Mouse (Mus musculus): Measurements from ENCODE around the gene Chp1. TPM values are rescaled to one million over a fixed set of nuclear protein-coding genes. Genes with fewer than 3 reads are reported as not detected.
A peak's percentile ranks its signal among the peaks of the same experiment; 100 is the strongest.
"Not testable (repeated sequence)": the region's sequence is repeated elsewhere in the genome, so short reads cannot be mapped to it uniquely, and the experiment has no call there.

Gene Chp1
- polyA plus RNA-seq, 1 experiment, result 67.9 TPM

DNA sequence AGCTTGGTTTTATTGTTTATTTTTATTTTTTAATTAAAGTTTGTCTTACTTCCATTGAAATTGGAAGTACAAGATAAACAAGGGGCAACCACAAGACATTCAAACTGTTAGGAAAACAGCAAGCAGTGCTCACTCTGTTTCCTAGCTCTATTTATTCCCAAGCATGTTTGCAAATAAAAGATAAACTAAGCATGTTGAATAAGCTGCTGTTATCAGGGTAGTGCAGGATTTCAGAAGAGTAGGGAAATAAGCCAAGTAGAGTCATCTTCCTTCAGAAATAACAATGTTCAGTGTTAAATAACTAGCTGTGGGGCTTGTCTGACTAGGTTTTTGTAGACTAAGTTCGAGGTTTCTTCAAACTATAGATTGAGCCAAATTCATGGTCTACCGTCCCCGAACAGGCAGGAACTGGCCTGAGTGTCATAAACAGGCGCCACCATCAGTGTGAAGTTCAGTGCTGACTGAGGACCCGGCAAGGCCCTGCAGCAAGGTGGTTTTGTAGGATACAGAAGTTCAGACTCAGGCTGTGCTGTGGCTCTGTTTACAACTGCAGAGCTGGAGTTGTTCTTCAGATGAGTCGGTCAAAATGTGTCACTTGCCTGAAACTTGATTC, 58.0 kb downstream of the Chp1 start:
- no peaks in the 10 kb centered on the region for H3K27me3 ChIP-seq (ENCODE audit: control insufficient read depth, insufficient read depth, insufficient read length)
- H3ac ChIP-seq (ENCODE audit: control insufficient read depth, insufficient read length), result no peak overlapping the region
- H3K79me2 ChIP-seq (ENCODE audit: control insufficient read depth, insufficient read depth), result peaks cover 7% of the 10 kb centered on the region
- no peak overlapping the region for H3K4me2 ChIP-seq (ENCODE audit: low read depth)
- no peak for TF ChIP-seq E2F4 (IDR thresholded peaks at IDR 0.05; ENCODE audit: insufficient read depth)
- TF ChIP-seq MYOG (IDR thresholded peaks at IDR 0.05; ENCODE audit: control insufficient read depth in 1 of 3, insufficient read depth in 1 of 3, insufficient read length in 2 of 3, low read depth in 2 of 3), result no peak
- TF ChIP-seq TCF3 (IDR thresholded peaks at IDR 0.05; ENCODE audit: insufficient read length, low read depth), result no peak
- no peak for TF ChIP-seq TCF12 (IDR thresholded peaks at IDR 0.05; ENCODE audit: insufficient read depth, poor library complexity, severe bottlenecking)
- no peak for TF ChIP-seq SRF (IDR thresholded peaks at IDR 0.05; ENCODE audit: control insufficient read depth, insufficient read length, low read depth)
- TF ChIP-seq MYOD1 (IDR thresholded peaks at IDR 0.05; ENCODE audit: control insufficient read depth in 1 of 3, insufficient read length in 2 of 3, low read depth in 2 of 3), result no peak
- no peak for TF ChIP-seq USF1 (IDR thresholded peaks at IDR 0.05; ENCODE audit: low read depth)
- TF ChIP-seq MAX (IDR thresholded peaks at IDR 0.05; ENCODE audit: low read depth), result no peak
- no peak for TF ChIP-seq POLR2A (IDR thresholded peaks at IDR 0.05; ENCODE audit: insufficient read length, low read depth)
- H3K36me3 ChIP-seq (ENCODE audit: control insufficient read depth, insufficient read depth), result peaks cover 42% of the 10 kb centered on the region
- H3K4me3 ChIP-seq, result no peak overlapping the region

DNA sequence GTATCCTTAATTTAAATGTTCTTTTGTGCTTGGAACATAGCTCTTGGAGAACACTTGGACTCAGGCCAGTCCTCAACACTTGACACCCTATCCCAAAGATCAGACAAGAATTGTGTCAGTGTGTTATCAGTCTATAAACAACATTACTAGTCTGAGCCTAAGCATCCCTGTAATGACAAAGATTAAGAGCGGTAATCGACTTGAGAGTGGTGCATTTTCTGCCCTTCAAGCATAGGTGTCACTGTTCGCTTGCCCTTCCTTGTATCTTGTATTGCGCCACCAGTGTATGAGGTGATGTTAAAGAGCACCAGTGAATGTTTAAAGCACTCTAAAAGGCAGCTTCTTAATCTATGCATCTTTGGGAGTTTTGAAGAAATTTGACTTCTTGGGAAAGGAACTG, 59.5 kb downstream of the Chp1 start:
- TF ChIP-seq REST (IDR thresholded peaks at IDR 0.05; ENCODE audit: insufficient read depth, insufficient read length) (no peak), POLR2AphosphoS2 (IDR thresholded peaks at IDR 0.05; ENCODE audit: insufficient read length, low read depth) (no peak), MAX (IDR thresholded peaks at IDR 0.05; ENCODE audit: low read depth) (no peak), USF1 (IDR thresholded peaks at IDR 0.05; ENCODE audit: low read depth) (no peak), E2F4 (IDR thresholded peaks at IDR 0.05; ENCODE audit: insufficient read depth) (no peak)
- Histone ChIP-seq H3ac (ENCODE audit: control insufficient read depth, insufficient read length) (no peak overlapping the region), H3K27me3 (ENCODE audit: control insufficient read depth, insufficient read depth, insufficient read length) (no peaks in the 10 kb centered on the region), H3K79me2 (ENCODE audit: control insufficient read depth, insufficient read depth) (no peaks in the 10 kb centered on the region), H3K4me2 (ENCODE audit: low read depth) (no peak overlapping the region), H3K36me3 (ENCODE audit: control insufficient read depth, insufficient read depth) (peaks cover 40% of the 10 kb centered on the region), H3K4me3 (no peak overlapping the region)

DNA sequence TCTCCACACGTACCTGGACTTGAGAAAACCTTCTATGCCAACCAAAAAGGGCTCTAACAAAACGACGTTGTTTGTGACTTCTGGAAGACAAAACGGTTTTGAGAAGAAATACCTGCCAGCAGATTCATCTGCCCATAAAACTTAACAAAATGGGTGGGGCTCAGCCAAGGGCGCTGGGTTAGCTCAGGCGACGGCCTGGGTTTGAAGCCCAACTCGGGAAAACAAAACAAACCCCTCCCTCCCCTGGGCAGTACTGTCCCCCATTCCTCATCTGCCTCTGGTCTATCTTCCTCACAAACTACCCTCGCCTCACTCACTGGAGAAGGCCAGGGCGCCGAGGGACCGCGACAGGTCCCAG, 70.3 kb downstream of the Chp1 start:
- Histone ChIP-seq H3K27me3 (ENCODE audit: control insufficient read depth, insufficient read depth, insufficient read length) (no peaks in the 10 kb centered on the region), H3K36me3 (ENCODE audit: control insufficient read depth, insufficient read depth) (no peaks in the 10 kb centered on the region), H3K4me2 (ENCODE audit: low read depth) (peak overlapping the region; percentile 66), H3K4me3 (peak overlapping the region; percentile 89), H3ac (ENCODE audit: control insufficient read depth, insufficient read length) (peak overlapping the region; percentile 29), H3K79me2 (ENCODE audit: control insufficient read depth, insufficient read depth) (peaks cover 31% of the 10 kb centered on the region)
- no peak for TF ChIP-seq POLR2AphosphoS2 (IDR thresholded peaks at IDR 0.05; ENCODE audit: insufficient read length, low read depth)
- TF ChIP-seq USF1 (IDR thresholded peaks at IDR 0.05; ENCODE audit: low read depth), result no peak
- TF ChIP-seq MAX (IDR thresholded peaks at IDR 0.05; ENCODE audit: low read depth), result no peak
- no peak for TF ChIP-seq TCF12 (IDR thresholded peaks at IDR 0.05; ENCODE audit: insufficient read depth, poor library complexity, severe bottlenecking)

DNA sequence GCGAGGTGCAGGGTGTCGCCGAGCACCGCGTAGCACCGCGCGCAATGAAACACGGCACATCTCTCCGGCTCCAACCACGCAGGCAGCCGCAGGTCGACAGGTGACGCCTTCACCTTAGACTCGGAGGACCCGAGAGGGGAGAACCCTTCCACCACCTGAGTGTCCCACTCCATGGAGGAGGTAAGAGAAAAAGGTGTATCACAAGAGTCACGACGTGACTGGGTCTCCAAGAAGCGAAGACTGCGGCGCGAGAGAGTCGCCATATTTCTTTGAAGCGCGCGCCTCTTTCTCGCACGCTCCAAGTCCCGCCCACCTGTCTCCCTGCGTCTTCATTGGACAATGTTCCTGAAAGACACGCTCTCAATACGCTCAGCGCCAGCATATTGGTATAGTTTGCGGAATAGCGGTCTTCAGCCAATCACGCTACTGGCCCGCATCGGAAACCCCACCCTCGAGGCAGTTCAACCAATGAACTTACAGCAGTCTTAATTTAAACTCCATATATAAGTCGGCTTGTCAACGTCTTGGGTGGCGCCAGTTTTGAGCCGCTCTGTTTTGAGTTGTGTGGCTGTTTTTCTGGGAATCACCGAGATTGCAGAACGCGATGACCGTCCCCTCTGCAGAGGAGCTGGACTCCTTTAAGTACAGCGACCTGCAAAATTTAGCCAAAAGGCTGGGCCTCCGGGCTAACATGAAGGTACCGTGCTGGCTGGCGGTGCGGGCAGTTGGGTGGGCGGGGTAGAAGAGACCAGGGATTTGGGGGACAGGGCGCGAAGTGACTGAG, 70.9 kb downstream of the Chp1 start, which contains the start of the genes Nusap1 and Oip5:
Gene Nusap1, plus strand, starts transcription at position 100 of the 784 bp plus-strand sequence.
Gene Oip5, minus strand, starts transcription at position 271 of the 784 bp plus-strand sequence.
- H3K4me2 ChIP-seq (ENCODE audit: low read depth), result peak within 1 kb of the TSS; percentile 71
- no peaks in the 10 kb centered on the region for H3K27me3 ChIP-seq (ENCODE audit: control insufficient read depth, insufficient read depth, insufficient read length)
- peaks cover 31% of the 10 kb centered on the region for H3K79me2 ChIP-seq (ENCODE audit: control insufficient read depth, insufficient read depth)
- peak; percentile 20 for TF ChIP-seq POLR2AphosphoS2 (IDR thresholded peaks at IDR 0.05; ENCODE audit: insufficient read length, low read depth)
- TF ChIP-seq MAX (IDR thresholded peaks at IDR 0.05; ENCODE audit: low read depth), result no peak
- peak; percentile 89 for TF ChIP-seq E2F4 (IDR thresholded peaks at IDR 0.05; ENCODE audit: insufficient read depth)
- TF ChIP-seq POLR2A (IDR thresholded peaks at IDR 0.05; ENCODE audit: insufficient read length, low read depth), result peak; percentile 54
- peak in 1 of 3 experiments; percentile 28 for TF ChIP-seq MYOD1 (IDR thresholded peaks at IDR 0.05; ENCODE audit: control insufficient read depth in 1 of 3, insufficient read length in 2 of 3, low read depth in 2 of 3)
- peak within 1 kb of the TSS; percentile 89 for H3K4me3 ChIP-seq
- no peaks in the 10 kb centered on the region for H3K36me3 ChIP-seq (ENCODE audit: control insufficient read depth, insufficient read depth)
- H3ac ChIP-seq (ENCODE audit: control insufficient read depth, insufficient read length), result peak within 1 kb of the TSS; percentile 29

DNA sequence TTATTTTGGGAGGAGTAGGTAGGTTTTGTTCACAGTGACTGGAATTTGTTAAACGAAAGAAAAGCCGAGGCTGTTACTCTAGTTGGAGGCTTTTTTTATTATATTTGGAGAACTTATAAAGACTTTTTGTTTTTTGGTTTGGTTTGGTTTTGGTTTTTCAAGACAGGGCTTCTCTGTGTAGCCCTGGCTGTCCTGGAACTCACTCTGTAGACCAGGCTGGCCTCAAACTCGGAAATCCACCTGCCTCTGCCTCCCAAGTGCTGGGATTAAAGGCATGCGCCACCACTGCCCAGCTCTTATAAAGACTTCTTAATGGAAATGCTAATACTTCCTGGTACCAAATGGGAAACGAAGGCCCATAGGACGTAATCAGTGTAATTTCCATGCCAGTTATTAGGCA, 71.5 kb downstream of the Chp1 start:
- H3K36me3 ChIP-seq (ENCODE audit: control insufficient read depth, insufficient read depth); H3K27me3 ChIP-seq (ENCODE audit: control insufficient read depth, insufficient read depth, insufficient read length); H3ac ChIP-seq (ENCODE audit: control insufficient read depth, insufficient read length): not testable (repeated sequence)
- Histone ChIP-seq H3K79me2 (ENCODE audit: control insufficient read depth, insufficient read depth) (peaks cover 31% of the 10 kb centered on the region), H3K4me2 (ENCODE audit: low read depth) (peak overlapping the region; percentile 71), H3K4me3 (peak overlapping the region; percentile 89)

DNA sequence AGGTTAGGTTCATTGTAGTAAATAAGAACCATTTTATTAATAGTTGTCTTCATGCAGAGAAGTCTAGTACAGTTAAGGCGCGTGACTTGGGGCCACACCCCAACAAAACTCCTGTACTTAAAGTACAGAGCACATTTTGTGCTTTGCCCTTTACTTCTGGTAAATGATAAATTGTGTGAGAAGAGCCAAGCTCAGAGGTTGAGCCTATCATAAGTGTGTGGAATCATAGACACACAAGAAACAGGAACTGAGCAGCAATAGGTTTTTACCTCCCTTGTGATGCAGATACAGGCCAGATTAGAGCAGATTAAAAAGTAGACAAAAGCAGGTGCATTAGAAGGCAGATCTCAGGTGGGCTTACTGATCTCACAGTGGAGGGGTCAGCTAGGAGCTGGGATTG, 73.8 kb downstream of the Chp1 start:
- Histone ChIP-seq H3ac (ENCODE audit: control insufficient read depth, insufficient read length) (no peak overlapping the region), H3K27me3 (ENCODE audit: control insufficient read depth, insufficient read depth, insufficient read length) (no peaks in the 10 kb centered on the region), H3K4me3 (peak overlapping the region; percentile 89), H3K4me2 (ENCODE audit: low read depth) (peak overlapping the region; percentile 5), H3K79me2 (ENCODE audit: control insufficient read depth, insufficient read depth) (peaks cover 31% of the 10 kb centered on the region), H3K36me3 (ENCODE audit: control insufficient read depth, insufficient read depth) (no peaks in the 10 kb centered on the region)
- TF ChIP-seq MYOD1 (IDR thresholded peaks at IDR 0.05; ENCODE audit: control insufficient read depth in 1 of 3, insufficient read length in 2 of 3, low read depth in 2 of 3) (no peak), MAX (IDR thresholded peaks at IDR 0.05; ENCODE audit: low read depth) (no peak), TCF3 (IDR thresholded peaks at IDR 0.05; ENCODE audit: insufficient read length, low read depth) (no peak), REST (IDR thresholded peaks at IDR 0.05; ENCODE audit: insufficient read depth, insufficient read length) (no peak), CEBPB (IDR thresholded peaks at IDR 0.05; ENCODE audit: insufficient read depth, poor library complexity, severe bottlenecking) (no peak), POLR2A (IDR thresholded peaks at IDR 0.05; ENCODE audit: insufficient read length, low read depth) (no peak), USF1 (IDR thresholded peaks at IDR 0.05; ENCODE audit: low read depth) (no peak), SRF (IDR thresholded peaks at IDR 0.05; ENCODE audit: control insufficient read depth, insufficient read length, low read depth) (no peak), POLR2AphosphoS2 (IDR thresholded peaks at IDR 0.05; ENCODE audit: insufficient read length, low read depth) (no peak), TCF12 (IDR thresholded peaks at IDR 0.05; ENCODE audit: insufficient read depth, poor library complexity, severe bottlenecking) (no peak), MYOG (IDR thresholded peaks at IDR 0.05; ENCODE audit: control insufficient read depth in 1 of 3, insufficient read depth in 1 of 3, insufficient read length in 2 of 3, low read depth in 2 of 3) (no peak), E2F4 (IDR thresholded peaks at IDR 0.05; ENCODE audit: insufficient read depth) (no peak)

All from myocyte (in vitro differentiated cells).